Mouse (Mus musculus) heart, adult 9 months (tissue): ENCODE results near the gene Tcf3.

Source experiments
- DNase-seq, 2 experiments: peaks; one replicate each; pipeline ENCODE4 v3.0.0; 2022; ENCODE audit warnings: low spot score in 2 of 2

The Tcf3 gene

DNA sequence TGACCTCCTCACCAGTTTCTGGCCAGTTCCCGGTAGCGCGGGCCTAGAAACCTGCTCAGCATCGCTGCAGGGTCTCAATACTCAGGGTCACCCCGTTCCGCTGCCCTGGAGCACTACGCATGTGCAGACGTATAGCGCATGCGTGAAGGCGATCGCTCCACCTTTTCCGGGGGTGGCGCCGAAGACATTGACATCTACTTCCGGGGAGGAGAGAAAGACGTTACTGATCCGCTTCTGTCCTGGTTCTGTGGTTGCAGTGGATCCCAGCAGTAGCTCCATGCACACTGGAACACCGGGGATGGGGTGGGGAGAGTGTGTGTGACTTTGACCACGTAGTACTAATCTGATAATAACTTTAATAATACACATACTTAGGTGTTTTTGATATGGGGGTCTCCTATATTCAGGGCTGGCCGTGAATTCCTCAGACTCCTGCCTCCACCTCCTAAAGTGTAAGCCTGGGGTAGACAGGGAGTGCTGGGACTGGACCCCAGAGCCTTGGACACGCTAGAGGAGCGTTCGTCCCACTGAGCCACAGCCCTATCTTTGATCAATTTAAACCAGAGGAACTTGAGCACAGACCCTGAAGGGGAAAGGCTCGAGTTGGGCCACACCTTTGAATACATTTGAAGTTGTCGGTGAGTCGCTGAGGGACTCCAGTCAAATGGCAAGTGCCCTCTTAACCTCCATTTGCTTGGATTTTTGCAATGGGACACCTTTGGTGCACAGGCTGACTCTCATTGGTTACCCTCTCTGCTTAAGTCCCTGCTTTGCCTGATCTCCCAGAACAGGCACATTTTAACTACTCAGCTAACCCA lies 26.6 kb downstream of the Tcf3 start, which contains the start of gene Uqcr11:
Gene Uqcr11 (minus strand): TSS at position 147 of the 818 bp plus-strand sequence.
- peak; percentile 94 for DNase-seq

DNA sequence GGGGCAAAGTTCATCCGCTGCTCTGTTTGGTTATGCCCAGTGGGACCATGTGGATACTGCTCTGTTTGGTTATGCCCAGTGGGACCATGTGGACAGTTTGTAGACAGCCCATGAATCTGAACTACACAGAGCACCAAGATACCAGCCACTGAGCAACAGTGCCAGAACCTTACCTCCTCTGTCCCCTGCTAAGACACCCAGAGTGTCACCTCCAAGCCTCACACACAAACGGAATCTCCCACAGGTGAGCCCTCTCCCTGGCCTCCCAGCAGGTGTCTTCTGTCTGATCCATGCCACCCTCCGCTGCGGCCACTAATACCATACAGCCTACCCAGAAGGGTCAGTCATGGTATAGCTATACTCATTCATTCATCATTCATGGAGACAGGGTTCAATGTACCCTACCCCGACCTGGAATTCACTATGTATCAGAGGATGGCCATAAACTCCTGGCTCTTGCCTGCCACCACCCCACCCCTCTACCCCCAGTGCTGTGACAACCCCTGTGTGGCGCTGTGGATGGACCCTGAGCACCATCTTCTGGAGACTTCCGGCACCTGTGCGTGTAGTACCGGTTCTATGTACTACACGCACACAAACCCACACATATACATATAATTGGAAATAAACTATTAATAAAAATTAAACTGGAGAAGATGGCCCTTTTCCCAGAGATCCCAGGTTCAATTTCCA lies 27.8 kb downstream of the Tcf3 start:
- no peak for DNase-seq

DNA sequence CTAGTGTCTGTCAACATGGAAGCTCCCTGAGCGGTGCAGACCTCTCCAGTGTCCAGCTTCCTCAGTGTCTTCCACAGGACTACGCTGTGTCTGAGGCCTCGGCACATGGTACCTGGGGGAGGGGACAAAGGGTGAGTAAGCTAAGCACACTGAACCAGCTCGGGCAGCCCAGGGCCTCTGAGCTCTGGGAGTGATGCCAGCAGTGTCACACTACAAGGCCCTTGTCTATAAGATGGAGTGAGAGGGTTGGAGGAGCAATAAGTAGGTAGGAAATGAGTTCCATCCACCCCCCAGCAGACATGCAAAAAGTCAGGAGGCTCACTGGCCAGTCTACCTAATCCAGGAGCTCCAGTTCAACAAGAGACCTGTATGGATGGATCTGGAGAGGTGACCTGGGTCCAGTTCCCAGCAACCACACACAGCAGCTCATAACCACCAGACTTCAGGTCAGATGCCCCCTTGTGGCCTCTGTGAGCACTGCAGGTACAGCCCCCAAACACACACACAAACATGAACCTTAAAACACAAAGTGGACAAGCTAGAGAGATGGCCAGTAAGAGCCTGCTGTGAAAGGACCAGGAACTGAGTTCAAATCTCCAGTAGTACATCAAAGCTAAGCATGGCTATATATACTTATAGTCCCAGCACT lies 30.3 kb downstream of the Tcf3 start:
- no peak for DNase-seq

DNA sequence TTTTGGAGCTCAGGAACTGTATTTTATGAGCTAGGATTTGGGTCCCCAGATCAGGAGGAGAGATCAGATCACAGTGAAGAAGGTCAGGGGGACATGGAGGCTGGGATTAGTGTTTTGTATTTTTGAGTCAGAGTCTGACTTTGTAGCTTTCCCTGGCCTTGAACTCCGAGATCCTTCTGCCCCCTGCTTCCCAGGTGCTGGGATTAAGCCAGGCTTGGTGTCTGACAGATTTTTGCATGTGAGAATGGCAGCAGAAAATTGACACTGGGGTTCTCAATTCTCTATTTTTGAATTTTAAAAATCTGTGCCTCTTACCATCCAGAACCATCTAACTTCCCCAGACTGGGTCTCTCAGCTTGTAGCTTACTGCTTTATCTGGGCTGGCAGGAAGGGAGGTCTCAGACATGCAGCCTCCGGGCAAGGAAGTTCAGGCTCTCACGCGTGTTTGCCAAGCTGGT lies 32.7 kb downstream of the Tcf3 start:
- no peak for DNase-seq

DNA sequence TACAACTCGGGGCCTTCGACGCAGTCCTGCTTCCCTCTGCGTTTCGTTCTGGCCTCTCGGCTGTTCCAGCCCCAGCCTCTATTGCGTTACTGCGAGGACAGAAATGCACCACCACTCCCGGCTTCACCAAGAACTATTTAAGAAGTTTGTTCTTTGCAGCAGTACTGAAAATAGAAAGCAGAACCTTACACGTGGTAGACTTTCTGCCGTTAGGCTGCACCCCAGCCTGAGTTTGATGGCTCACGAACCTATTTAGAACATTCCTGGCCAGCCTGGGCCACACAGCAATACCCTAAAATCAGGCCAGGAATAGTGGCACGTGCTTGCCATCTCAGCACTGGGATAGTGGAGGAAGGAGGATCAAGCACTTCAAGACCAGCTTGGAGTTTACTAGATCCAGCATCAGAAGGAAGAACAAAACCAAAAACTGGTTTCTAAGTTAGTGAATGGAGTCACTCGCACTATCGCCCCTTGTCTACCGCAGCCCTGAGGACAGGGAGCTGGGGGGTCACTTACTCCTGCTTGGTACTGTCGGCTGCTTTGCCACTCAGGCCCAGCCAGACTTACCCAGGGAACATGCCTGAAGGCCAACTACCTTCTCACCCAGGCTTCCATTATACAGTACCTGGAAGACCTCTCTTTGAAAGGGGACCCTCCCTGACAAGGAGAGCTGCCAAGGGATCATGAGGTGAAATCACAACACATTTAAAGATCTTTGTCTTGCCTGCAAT lies 33.3 kb downstream of the Tcf3 start:
- no peak for DNase-seq

DNA sequence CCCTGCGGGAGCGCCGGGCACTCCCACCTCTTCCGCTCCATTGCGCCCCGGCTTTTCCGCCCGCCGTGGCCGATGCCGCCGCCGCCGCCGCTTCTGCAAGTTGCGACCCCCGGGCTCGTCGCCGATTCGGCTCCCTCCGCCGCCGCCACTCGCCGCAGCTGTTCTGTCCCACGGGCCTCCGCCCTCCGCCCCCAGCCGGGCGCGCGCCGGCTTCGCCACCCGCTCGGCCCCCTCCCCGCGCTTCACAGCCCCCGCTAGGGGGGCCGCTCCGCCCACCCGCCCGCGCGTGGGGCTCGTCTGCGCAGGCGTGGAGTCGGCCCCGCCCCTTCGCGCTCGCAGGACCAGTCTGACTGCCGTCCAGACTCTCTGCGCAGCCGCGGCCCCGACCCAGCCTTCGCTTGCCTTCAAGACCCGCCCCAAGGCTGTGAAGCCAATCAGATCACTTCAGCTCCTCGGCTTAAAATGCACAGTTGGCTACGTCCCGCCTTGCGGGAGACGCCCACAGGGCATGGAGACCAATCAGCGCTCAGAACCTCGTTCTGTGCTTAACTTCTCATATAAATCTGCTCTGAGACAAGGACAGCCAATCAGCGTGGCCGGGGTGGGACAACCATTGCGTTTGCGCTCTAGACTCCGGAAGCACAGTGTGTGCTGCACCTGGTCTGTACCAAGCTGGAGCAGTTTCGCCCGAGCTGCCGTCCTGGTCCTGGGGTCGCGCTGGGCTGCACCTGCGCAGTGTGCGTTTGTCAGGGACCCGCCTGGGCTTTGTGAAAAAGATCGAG lies 34.1 kb downstream of the Tcf3 start, which contains the start of gene Mbd3:
Gene Mbd3 (minus strand): TSS at position 360 of the 782 bp plus-strand sequence.
- DNase-seq, result peak; percentile 100

DNA sequence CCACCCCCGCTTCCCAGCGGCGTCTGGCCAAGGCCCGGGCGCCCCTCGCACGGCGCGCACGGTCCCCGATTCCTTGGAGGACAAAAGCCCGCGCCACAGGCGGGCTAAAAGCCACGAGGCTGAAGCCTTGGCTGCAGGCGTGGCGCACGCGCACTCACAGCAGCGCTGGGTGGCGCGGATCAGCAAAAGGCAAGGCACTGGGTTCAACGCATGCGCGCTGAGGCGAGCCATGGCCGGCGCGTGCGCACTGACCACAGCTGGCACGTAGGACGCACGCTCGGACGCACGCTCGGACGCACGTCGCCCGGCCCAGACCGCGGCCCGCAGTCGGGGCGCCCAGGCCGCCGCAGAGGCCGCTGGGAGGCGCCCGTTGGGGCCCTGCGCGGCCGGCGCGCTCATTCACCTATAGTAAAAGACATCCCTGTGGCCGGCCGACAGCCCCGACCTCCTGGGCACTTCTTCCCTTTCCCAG lies 34.7 kb downstream of the Tcf3 start:
- DNase-seq, result peak; percentile 96 to 97

DNA sequence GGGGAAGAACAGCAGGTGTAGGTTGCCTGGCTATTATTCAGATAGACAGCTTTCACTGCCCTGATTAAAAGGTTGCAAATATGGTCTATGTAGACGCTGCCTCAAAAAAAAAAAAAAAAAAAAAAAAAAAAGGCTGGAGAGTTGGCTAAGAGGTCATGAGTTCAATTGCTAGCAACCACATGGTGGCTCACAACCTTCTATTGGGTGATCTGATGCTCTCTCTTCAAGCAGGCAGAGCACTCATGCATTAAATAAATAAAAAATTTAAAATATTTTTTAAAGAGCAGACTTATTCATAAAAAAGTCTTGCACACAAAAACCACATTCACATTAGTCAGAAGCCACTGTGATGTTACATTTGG lies 35.3 kb downstream of the Tcf3 start:
- DNase-seq, result no peak

DNA sequence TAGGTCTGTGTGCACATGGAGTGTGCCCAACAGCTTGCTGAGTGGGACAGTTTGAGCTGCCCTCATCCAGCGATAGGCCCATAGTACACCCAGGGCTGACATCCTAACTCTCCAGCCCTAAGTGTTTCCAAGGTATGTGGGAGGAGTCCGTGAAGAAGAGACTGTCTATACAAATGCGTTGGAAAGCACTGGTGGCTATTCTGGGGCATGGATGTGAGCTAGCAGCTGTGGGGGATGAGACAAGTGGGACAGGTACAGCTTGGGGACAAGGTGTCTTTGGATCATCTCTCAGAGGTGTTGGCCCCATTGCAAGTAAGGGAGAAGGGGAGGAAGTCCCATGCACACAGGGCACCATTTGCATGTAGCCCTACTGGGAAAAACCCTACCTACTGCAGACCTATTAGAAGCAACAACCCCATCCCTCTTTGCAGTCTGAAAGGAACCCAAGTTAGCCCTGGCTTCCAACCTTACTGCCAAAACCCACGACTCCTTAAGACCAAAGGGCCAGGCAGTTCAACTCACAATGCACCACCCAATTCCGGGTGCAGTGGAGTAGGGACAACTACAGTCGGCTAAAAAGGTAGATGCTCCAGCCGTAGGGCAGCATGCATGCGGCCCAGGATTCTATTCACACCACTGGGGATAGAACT lies 35.8 kb downstream of the Tcf3 start:
- no peak for DNase-seq

DNA sequence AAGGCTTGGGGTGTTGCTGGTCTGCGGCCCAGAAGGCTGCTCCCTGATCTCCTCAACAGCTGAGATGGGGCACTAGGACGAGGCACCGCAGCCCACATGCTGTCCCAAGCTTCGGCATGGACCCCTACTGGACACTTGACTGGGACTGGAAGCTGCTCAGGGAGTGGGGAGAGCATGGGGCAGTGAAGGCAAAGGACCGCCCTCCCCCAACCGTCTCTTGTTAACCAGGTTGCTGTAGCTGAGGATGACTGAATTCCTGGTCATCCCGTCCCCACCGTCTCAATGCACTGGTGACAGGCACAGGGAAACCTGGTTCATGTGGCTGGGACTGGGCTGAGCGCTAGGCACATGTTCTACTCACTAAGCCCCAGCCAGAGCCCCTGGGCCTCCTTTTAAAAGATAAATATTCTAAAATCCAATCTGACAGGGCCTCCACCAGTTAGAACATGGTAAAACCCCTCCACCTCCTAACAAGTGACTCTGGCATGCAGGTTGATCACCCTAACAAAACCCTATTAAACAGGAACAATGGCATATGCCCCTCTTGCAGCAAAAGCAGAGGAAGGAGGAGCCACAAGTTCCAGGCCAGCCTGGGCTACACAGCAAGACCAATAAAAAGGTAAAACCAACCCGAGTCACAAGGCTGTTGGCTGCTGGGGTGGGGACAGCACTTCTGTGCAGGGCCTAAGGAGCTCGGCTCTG lies 36.5 kb downstream of the Tcf3 start:
- no peak for DNase-seq

DNA sequence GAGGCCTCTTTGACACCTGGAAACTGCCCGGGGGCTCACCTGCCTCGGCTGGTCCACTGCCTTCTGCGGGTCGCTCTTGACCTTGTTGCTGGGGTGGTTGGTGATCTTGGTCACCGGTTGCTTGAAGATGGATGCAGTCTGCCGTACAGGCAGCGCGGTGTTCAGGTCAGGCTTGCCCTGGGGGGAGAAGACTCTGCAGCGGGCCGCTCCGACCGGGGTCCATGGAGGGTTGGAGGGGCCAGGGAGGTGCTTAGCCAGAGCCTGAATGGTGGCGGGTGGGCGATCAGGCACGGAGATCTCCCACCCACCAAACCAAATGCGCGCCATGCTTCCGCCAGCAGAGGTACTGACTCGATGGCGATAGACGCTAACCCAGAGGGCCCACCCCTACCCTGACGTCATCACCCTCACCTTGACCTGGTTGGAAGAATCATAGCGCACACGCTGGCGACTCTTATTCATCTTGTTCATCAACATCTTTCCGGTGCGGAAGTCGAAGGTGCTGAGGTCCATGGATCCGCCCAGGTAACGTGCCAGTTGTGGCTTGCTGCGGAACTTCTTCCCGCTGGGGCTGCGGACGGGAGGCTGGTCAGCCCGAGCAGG lies 38.3 kb downstream of the Tcf3 start:
- DNase-seq, result no peak

DNA sequence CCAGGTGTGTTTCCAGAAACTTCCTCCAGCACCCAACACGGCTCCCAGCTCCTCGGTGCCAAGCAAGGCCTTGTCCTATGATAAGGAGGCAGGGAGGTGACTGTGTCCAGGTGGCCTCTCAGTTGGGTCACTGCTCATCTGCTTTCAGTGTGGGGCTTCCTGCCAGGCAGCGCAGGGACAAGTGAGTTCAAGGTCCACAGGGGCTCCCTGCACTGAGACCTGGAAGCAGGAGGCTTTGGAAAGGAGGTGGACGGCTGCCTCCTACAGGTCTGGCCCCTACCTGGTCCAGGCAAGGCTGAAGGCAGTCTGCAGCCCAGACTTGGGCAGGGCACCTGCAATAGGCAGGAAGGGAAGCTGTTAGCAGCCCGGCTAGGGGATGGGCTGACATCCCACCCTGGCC lies 40.8 kb downstream of the Tcf3 start:
- no peak for DNase-seq

DNA sequence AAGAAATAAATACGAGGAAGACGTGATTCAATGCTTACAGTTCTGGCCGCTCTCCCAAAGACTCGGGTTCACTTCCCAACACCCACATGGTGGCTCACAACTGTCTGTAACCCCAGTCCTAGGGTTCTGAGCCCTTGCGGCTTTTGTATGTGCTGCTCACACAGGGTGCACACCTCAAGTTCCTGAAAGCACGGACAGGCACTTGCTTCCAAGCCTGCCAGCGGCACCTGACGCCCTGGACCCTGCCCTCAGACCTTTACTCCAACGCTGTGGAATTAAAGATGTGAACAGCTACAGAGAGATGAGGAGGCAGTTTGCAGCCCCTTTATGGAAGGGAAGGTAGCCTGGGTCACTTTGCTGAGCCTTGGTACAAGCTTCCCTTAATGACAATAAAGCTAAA lies 42.8 kb downstream of the Tcf3 start:
- DNase-seq, result no peak

DNA sequence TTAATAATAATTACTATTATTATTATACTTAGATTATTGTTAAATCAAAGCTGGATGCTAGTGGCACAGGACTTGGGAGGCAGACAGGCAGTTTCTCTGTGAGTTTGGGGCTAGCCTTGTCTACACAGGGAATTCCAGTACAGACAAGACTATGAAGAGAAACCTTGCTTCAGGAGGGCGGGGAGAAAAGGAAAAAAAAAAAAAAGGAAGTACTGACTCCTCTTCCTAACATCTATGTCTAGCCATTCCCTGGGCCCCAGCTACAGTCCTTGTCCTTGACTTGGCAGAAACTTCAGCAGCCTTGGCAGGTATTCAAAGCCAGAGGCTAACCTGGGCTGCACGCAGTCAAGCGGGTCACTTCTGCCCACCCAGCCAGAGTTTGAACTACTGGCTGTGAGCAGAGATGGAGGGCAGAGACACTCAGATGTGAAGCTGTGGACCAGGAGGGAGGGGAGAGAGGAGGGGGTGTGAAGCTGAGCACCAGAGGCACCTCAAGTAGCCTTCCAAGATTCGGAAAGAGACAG lies 44.2 kb downstream of the Tcf3 start:
- DNase-seq, result no peak

DNA sequence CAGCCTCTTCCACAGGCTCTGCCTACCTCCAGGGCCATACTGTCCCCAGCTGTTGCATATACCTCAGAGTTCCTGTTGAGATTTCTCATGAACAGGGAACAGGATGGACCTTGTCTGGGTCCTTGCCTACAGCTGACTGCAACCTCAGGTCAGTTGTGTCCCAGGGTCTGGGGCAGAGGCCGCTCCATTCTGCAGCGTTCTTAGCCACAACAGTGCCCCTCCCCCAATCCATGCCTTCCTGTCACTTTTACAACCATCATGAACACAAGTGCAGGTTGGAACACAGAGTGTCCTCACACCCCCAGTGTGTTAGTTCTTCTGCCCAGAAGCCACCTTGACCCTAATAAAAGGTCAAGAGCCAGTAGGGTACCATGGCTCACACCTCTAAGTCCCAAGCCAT lies 44.7 kb downstream of the Tcf3 start:
- no peak for DNase-seq

DNA sequence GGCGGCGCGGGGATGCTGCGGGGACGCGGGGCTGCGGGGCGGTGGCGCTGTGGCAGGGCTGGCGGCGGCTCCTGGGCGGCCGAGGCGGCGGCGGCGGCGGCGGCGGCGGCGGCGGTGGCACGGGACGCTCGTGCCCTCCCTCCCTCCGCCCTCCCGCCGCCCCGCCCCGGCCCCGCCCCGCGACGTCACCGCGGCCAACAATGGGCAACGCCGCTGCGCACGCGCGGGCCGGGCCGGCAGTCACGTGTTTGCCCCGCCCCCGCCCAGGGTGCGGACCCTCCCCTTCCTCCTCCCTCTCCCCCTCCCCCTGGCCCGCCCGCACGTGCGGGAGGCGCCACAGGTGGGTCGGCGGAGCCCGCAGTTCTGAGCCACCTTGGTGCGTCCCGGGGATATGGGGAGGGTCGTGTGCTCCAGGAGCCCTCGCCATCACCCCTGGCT lies 45.9 kb downstream of the Tcf3 start, which contains the start of gene Mex3d:
Gene Mex3d (minus strand): TSS at position 138 of the 438 bp plus-strand sequence.
- peak; percentile 75 to 82 for DNase-seq

DNA sequence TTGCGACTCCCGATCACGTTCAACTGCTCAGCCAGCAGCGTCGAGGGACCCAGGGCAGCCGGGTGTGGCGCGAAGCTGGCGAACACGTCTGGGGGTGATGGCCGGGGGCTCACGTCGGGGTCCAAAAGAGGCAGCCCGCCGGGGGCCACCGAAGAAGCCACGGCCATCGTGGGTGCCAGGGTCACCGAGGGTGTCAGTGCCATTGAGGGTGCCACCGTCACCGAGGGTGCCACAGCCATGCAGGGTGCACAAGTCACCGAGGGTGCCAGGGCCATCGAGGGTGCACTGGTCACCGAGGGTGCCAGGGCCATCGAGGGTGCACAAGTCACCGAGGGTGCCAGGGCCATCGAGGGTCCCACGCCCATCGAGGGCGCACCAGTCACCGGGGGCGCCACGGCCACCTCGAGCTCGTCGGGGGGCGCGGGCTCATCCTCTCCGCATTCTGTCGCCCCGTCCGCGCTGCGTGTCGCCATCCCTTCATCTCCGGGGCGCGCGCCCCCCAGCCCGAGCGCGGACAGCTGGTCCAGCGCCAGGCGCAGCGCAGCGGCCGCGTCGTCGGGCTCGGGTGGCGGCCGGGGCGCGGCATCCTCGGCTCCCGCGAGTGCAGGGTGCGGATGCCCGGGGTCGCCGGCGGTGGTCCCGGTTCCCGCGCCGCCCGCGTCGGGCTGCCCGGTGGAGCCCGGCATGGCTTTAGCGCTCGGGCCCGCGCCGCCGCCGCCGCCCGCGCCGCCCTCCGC lies 46.5 kb downstream of the Tcf3 start:
- no peak for DNase-seq
